Mouse (Mus musculus): ENCODE measurements around the gene Sema4c. TPM values are rescaled to one million over a fixed set of nuclear protein-coding genes. Genes with fewer than 3 reads are reported as not detected.
A peak's percentile ranks its signal among the peaks of the same experiment; 100 is the strongest.
"Not testable (repeated sequence)": the region's sequence is repeated elsewhere in the genome, so short reads cannot be mapped to it uniquely, and the experiment has no call there.

Gene Sema4c
- total RNA-seq, 1 experiment from 2014 or later = 1.9 TPM

DNA sequence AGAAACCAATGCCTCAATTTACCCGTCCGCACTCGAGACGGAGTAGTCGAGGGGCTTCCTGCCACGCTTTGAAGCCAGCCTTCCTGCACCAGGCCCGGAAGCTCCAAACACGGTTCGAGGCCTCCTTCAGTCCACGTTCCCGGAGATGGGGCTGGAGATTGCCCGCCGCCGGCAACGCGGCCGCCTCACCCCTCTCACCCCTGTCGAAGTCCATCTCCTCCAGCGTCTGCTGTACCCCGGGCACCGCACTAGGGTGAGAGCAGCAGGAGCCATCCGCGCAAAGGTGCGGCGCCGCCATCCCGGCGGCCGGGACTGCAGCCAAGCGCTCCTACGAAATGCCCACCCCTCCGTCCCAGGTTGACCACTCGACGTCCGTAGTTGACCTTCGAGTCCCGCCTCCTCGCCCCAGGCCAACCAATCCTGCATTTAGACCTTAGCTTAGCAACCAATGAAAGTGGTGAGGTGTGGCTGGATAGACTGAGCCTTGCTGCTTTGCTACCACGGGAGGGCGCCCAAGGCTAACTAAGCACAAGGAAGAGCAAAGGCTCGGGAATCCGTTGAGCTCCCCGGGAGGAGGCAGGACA, 11.2 kb downstream of the Sema4c start, which contains the start of gene Ankrd39:
Gene Ankrd39 (minus strand): TSS at position 558 of the 584 bp plus-strand sequence.
- peak; percentile 99 for ATAC-seq (replicated peaks in 1 of 2; ENCODE audit: insufficient read depth in 1 of 2, low FRiP score in 2 of 2, low TSS enrichment in 1 of 2, low read depth in 1 of 2, poor library complexity in 2 of 2, severe bottlenecking in 2 of 2)

DNA sequence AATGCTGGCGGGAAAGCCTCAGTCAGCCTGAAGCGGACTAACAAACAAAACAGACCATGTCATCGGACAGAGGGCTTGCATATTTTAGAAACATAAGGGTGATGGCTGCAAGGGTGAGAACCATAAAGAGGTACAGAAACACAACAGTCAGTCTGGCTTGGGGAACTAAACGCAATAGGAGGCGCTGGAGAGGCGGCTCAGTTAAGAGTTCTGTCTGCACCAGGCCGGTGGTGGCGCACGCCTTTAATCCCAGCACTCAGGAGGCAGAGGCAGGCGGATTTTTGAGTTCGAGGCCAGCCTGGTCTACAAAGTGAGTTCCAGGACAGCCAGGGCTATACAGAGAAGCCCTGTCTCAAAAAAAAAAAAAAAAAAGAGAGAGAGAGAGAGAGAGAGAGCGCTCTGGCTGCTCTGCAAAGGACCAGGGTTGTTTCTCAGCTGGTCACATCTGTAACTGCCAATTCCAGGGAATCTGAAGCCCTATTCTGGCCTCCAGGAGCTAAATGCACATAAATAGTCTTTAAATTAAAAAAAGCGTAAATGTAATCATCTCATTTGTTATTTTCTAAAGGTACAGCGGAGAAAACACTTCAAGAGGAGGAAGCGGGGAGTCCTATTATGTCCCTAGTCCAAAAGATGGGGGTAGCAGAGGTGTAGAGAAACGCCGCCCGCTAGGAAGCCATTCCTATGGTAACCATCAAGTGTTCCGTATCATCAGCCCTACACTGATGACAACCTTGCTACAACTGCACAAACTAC, 12.1 kb downstream of the Sema4c start:
- ATAC-seq (replicated peaks in 1 of 2; ENCODE audit: insufficient read depth in 1 of 2, low FRiP score in 2 of 2, low TSS enrichment in 1 of 2, low read depth in 1 of 2, poor library complexity in 2 of 2, severe bottlenecking in 2 of 2) = no peak

DNA sequence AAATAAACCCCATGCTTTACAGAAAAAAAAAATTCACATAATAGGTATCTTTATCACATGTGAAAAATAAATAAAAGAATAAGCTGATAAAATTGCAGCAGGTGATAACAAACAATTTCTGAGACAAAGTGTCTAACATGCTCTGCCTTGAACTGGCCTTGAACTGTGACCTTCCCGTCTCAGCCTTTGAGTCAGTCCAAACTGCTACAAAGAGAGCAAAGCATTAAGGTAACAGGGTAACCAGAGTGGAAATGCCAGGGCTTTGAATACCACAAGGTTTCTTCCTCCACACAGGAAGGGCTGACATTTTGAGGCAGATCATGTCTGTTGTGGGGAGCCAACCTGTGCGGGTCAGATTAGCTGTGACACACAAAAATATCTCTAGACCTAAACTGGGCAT, 12.8 kb downstream of the Sema4c start:
- no peak for ATAC-seq (replicated peaks in 1 of 2; ENCODE audit: insufficient read depth in 1 of 2, low FRiP score in 2 of 2, low TSS enrichment in 1 of 2, low read depth in 1 of 2, poor library complexity in 2 of 2, severe bottlenecking in 2 of 2)

DNA sequence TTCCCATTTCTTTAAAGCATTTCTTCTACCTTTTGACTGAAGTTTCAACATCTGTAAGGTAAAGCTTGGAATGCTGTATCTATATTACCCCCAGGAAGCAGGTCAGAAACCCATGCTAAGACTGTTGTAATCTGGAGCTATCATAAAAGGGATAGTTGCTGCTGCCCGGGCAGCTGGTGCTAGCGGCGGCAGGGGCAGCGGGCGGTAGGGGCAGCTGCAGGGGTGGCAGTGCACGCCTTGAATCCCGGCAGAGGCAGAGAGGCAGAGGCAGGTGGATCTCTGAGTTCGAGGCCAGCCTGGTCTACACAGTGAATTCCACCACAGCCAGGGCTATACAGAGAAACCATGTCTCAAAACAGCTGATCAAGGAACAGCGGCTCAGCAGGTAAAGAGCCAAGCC, 15.2 kb downstream of the Sema4c start:
- no peak for ATAC-seq (replicated peaks in 1 of 2; ENCODE audit: insufficient read depth in 1 of 2, low FRiP score in 2 of 2, low TSS enrichment in 1 of 2, low read depth in 1 of 2, poor library complexity in 2 of 2, severe bottlenecking in 2 of 2)

DNA sequence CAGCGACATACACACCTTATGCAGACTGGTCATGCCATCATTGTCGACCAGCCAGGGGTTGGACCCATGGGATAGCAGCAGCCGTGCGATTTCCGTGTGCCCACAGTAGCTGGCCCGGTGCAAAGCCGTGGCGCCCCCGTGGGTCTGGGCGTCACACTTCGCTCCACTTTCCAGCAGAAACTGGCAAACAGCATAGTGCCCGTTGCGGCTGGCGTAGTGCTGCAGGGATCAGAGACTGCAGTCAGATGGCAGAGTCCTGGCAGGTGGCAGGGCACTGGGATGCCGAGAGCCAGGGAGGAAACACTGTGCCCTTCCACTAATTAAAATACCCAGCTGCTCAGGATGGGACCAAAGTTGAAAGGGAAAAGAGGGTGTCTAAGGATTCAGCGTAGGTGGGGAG, 16.3 kb downstream of the Sema4c start:
- ATAC-seq (replicated peaks in 1 of 2; ENCODE audit: insufficient read depth in 1 of 2, low FRiP score in 2 of 2, low TSS enrichment in 1 of 2, low read depth in 1 of 2, poor library complexity in 2 of 2, severe bottlenecking in 2 of 2) = no peak

DNA sequence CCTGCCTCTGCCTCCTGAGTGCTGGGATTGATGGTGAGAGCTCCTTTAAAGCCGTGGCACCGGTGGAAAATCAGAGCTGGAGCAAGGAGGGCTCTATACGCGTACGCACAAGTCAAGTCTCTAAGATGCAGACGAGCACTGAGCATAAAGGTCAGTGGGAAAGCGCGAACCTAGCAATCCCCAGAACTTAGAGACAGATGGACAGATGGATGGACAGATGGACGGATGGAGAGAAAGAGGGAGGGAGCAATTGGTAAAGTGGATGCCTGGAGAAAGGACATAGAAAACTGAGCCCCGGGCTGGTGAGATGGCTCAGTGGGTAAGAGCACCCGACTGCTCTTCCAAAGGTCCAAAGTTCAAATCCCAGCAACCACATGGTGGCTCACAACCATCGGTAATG, 17.3 kb downstream of the Sema4c start:
- ATAC-seq (replicated peaks in 1 of 2; ENCODE audit: insufficient read depth in 1 of 2, low FRiP score in 2 of 2, low TSS enrichment in 1 of 2, low read depth in 1 of 2, poor library complexity in 2 of 2, severe bottlenecking in 2 of 2) = no peak

DNA sequence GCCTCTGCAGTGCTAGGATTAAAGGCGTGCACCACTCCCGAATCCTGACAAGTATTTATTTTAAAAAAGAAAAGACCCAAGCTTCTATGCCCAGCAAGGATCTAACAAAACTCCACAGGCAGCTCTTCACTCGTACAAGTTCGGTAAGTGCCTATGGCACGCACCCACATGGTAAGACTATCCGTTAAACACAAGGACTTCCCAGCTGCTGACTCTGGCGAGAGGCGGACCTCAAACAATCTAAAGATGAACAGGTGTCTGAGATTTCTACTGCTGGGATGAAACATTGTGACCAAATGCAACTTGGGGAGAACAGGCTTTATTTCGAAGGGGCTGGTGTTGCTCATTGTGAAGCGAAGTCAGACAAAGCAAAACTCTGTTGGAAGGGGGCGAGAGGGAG, 18.0 kb downstream of the Sema4c start:
- ATAC-seq (replicated peaks in 1 of 2; ENCODE audit: insufficient read depth in 1 of 2, low FRiP score in 2 of 2, low TSS enrichment in 1 of 2, low read depth in 1 of 2, poor library complexity in 2 of 2, severe bottlenecking in 2 of 2) = no peak

DNA sequence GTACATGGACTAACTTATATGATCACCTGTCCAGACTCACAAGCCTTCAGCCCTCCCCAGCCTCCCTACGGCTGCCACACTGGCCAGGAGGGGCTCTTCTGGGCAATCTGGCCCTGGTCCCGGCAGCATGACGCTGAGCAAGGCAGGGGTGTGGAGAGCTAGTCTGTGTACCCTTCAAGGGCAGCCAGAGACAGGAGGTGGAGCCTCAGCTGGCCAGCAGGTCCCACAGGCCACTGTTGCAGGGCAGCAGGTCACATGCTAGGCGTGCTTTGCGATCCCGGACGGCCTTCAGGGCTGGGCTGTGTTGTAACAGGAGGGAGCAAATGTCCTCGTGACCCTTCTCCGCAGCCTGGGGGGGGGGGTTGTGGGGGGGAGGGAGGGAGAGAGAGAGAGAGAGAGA, 19.0 kb downstream of the Sema4c start, which contains the start of gene Gm42417:
Gene Gm42417 (minus strand): TSS at position 244 of the 400 bp plus-strand sequence.
- no peak for ATAC-seq (replicated peaks in 1 of 2; ENCODE audit: insufficient read depth in 1 of 2, low FRiP score in 2 of 2, low TSS enrichment in 1 of 2, low read depth in 1 of 2, poor library complexity in 2 of 2, severe bottlenecking in 2 of 2)

DNA sequence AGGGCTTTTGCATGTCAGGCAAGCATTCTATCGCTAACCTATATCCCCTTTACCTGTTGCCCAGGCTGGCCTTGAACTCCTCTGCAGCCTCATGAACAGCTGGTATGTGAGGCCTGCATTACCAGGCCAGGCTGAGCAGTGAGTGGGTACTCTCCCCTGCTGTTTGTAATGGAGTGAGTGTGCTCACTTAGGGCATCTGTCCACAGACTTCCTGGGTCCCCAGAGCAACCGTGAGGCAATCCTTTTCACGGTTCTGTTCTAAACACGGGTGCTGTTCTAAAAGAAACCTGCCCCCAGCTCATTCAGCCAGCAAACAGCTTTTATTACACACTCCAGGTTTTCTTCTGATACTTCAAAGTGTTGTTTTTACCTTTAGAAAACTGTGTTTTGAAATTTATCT, 19.4 kb downstream of the Sema4c start:
- ATAC-seq (replicated peaks in 1 of 2; ENCODE audit: insufficient read depth in 1 of 2, low FRiP score in 2 of 2, low TSS enrichment in 1 of 2, low read depth in 1 of 2, poor library complexity in 2 of 2, severe bottlenecking in 2 of 2) = no peak

DNA sequence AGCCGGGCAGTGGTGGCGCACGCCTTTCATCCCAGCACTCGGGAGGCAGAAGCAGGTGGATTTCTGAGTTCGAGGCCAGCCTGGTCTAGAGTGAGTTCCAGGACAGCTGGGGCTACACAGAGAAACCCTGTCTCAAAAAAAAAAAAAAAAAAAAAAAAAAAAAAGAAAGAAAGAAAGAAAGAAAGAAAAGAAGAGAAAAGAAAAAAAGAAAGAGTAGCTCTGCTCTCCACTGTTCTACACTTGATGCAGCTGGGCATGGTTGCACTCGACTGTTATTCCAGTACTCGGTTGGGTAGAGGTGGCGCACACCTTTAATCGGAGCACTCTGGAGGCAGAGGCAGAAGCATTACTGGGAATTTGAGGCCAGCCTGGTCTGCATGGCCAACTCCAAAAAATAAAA, 21.4 kb downstream of the Sema4c start, which contains the start of gene Ankrd23:
Gene Ankrd23 (minus strand): TSS at position 101 of the 400 bp plus-strand sequence.
- ATAC-seq (replicated peaks in 1 of 2; ENCODE audit: insufficient read depth in 1 of 2, low FRiP score in 2 of 2, low TSS enrichment in 1 of 2, low read depth in 1 of 2, poor library complexity in 2 of 2, severe bottlenecking in 2 of 2) = not testable (repeated sequence)

DNA sequence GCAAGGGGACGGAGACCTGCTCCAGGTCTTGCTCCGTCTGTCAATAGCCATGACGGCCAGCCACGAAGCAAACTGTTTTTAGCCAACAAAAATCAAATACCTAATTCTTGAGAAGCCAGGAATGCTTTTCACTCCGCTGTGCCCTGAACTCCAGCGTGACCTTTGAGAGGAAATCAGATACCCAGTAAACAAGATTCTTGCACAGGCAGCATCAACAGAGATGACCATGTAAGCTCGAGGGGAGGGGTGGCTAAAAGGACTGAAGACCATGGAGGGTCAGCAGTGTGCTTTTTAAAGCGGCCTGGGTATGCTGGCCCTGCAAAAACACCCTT, 21.8 kb downstream of the Sema4c start:
- ATAC-seq (replicated peaks in 1 of 2; ENCODE audit: insufficient read depth in 1 of 2, low FRiP score in 2 of 2, low TSS enrichment in 1 of 2, low read depth in 1 of 2, poor library complexity in 2 of 2, severe bottlenecking in 2 of 2) = no peak

DNA sequence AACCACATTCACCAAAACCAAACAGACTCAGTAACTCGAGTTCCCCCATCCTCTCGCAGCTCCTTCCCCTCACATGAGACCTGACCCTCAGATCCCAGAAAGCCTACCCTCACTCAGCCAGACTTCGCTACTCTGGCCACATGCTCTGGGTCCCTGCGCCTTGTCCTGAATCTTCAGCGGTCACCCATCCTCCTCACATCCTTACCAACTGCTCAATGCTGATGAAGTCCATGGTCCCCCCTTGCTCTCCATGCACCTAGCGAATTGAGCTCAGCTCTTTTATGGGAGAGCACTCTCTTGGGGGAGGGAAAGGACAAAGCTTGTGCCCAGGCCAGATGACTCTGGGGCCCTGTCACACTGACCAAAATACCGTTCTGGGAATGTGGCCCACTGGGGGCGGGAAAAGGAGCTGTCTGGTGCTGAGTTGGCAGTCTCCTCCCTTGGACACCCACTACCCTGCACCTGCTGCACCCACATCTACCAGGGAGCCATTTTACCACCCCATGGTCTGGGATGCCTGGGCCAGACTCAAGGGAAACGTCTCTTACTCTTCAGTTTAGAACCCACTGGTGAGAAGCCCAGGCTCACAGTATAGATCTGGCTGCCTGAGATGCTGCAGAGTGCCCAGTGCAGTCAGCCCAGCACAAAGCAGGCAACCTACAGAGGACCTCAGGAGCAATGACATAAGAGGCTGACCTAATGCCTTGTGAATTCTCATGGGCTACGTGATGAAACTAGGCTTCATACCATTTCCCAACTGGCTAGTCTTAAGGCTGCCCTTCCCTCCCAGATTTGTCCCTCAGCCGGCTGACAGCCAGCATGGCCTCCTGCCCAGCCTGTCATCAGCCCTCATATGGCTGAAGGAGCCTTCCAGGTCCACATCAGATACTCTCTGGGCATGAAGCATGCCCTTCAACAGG, 22.4 kb downstream of the Sema4c start:
- ATAC-seq (replicated peaks in 1 of 2; ENCODE audit: insufficient read depth in 1 of 2, low FRiP score in 2 of 2, low TSS enrichment in 1 of 2, low read depth in 1 of 2, poor library complexity in 2 of 2, severe bottlenecking in 2 of 2) = no peak

DNA sequence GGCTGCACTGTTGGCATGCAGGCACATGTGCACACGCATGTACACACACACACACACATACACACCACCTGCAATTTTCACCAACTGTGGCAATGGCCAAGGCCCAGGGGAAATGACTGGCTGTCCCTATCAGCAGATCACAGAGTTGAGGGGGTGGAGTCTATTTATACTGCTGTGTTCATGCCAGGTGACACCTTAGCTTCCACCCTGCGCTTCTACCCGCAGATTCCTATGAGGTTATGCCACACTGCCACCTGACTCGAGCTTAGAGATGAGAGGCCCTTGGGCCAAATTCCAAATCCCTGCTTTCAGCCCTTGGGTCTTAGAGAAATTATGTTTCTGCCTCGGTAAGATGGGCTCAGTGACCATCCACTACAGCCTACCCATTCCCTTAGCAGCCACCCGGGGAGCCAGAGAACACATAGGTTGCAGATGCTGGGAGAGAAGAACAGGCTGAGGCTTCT, 23.5 kb downstream of the Sema4c start:
- peak; percentile 73 to 75 for ATAC-seq (replicated peaks in 1 of 2; ENCODE audit: insufficient read depth in 1 of 2, low FRiP score in 2 of 2, low TSS enrichment in 1 of 2, low read depth in 1 of 2, poor library complexity in 2 of 2, severe bottlenecking in 2 of 2)

DNA sequence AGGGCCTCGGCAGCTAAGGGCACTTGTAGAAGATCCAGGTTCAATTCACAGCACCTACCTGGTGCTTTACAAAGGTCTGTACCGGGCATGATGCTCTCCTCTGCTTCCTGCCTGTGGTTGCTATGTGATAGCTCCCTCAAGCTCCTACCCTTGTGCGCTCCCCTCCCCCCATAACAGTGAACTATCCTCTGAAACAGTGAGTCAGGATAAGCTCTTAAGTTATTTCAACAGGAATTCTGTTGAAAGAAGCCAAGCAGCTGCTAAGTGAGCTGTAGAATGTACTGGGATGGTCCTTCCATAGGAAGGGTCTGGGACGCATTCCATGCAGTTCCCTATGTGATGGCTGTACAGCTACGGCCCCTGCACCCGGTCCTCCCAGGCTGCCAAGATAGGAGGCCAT, 24.6 kb downstream of the Sema4c start:
- no peak for ATAC-seq (replicated peaks in 1 of 2; ENCODE audit: insufficient read depth in 1 of 2, low FRiP score in 2 of 2, low TSS enrichment in 1 of 2, low read depth in 1 of 2, poor library complexity in 2 of 2, severe bottlenecking in 2 of 2)

DNA sequence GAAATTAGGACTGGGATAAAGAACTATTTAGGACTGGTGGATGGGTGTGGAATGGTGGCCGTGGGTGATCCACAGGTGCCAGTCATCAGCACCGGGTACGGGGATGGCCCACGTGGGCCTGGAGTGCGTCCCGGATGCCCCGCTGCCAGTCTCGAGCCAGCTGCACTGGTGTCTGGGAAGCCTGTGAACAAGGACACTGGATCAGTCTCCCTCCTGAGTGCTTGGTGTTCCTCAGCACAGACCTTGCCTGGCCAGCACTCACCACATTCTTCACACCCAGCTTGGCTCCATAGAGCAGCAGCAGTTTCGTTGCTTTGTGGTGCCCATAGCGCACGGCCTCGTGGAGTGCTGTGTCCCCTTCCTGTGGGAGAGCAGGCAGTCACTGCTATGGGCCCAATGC, 26.7 kb downstream of the Sema4c start:
- ATAC-seq (replicated peaks in 1 of 2; ENCODE audit: insufficient read depth in 1 of 2, low FRiP score in 2 of 2, low TSS enrichment in 1 of 2, low read depth in 1 of 2, poor library complexity in 2 of 2, severe bottlenecking in 2 of 2) = no peak

DNA sequence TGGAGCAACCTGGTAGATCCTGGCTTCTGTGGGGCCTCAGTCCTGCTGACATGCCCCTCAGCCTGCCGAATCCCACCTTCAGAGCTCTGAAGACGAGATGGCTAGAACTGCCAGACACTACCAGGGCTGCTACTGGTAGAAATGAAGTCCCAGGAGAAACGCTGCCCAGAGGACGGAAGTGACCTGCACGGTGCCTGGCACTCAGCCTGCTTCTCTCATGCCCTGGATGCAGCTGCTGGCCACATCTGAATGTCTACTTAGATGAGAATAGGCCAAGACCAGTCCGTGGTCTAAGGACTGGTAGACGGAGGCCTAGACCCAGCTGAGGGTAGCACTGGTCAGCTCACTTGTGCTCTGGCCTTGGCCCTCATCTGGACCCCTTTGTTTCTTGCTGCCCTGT, 27.2 kb downstream of the Sema4c start:
- ATAC-seq (replicated peaks in 1 of 2; ENCODE audit: insufficient read depth in 1 of 2, low FRiP score in 2 of 2, low TSS enrichment in 1 of 2, low read depth in 1 of 2, poor library complexity in 2 of 2, severe bottlenecking in 2 of 2) = no peak

DNA sequence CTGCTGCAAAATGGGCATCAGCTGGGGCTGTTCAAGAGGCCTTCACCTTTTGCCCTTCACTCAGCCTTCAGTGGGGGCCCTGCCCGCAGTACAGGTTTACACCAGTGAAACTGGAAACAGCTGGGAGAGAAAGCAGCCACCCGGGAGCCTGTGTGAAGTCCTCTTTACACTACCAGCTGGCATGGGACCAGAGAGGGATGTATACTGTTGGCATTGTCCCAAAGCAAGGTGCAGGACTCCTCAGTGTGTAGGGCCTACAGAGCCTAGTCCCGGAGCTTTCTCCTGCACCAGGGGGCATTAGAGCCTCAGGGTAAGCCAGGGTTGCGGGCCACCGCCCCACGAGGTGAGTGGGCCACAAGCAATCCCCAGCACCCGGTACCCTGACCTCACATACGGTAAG, 27.7 kb downstream of the Sema4c start:
- ATAC-seq (replicated peaks in 1 of 2; ENCODE audit: insufficient read depth in 1 of 2, low FRiP score in 2 of 2, low TSS enrichment in 1 of 2, low read depth in 1 of 2, poor library complexity in 2 of 2, severe bottlenecking in 2 of 2) = no peak

DNA sequence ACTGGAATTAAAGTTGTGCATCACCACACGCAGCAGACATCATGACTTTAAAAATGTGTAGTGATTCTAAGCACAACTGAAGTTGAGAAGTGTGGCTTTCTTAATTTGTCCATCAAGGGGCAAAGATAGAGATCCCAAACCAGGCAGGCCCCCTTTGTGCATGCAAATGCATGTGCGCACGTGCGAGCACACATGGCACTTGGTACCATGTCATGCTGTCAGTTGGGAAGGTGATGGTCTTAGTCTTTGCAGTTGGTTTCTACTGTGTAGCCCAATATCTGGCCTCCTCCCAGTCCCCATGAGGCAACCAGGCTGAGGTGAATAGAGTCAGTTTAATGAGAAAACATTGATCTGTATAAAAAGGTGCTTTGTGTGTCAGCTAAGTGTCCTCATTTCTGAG, 28.3 kb downstream of the Sema4c start:
- ATAC-seq (replicated peaks in 1 of 2; ENCODE audit: insufficient read depth in 1 of 2, low FRiP score in 2 of 2, low TSS enrichment in 1 of 2, low read depth in 1 of 2, poor library complexity in 2 of 2, severe bottlenecking in 2 of 2) = no peak
